7 mouse cellular contexts compared by ENCODE assay signal in genomic region chr7:84151960-84152334, GRCm38 (mm10). TPM values are rescaled to one million over a fixed set of nuclear protein-coding genes. Genes with fewer than 3 reads are reported as not detected.
DNase-seq lines count a peak whose midpoint lies in the region; ATAC-seq lines count a peak whose summit lies in the region.

No protein-coding gene starts in this region.

- peak overlapping the region; percentile 98 for H3K27ac ChIP-seq in limb, embryonic 10.5 days
- peak overlapping the region; percentile 96 for H3K27ac ChIP-seq in midbrain, embryonic 13.5 days

- peaks cover 34% of the 10 kb centered on the region for H3K4me1 ChIP-seq in limb, embryonic 10.5 days
- peaks cover 44% of the 10 kb centered on the region for H3K4me1 ChIP-seq in midbrain, embryonic 13.5 days (replicated peaks)

- H3K4me3 ChIP-seq in limb, embryonic 10.5 days = peak overlapping the region; percentile 96
- H3K4me3 ChIP-seq in midbrain, embryonic 13.5 days (replicated peaks) = peak overlapping the region; percentile 94

- ATAC-seq in granulocyte monocyte progenitor cell, adult 5-6 weeks (replicated peaks; ENCODE audit: poor library complexity, severe bottlenecking) = peak; percentile 89
- ATAC-seq in midbrain, embryonic 13.5 days = peak; percentile 96

- peak overlapping the region; percentile 98 for H3K4me2 ChIP-seq in midbrain, embryonic 13.5 days (replicated peaks)

- no peaks in the 10 kb centered on the region for H3K9me3 ChIP-seq in limb, embryonic 10.5 days (replicated peaks)
- H3K9me3 ChIP-seq in midbrain, embryonic 13.5 days = no peaks in the 10 kb centered on the region

- under 1% methylated on average over 54 of the region's 55 CpGs for WGBS in limb, embryonic 10.5 days
- under 1% methylated on average over 49 of the region's 55 CpGs for WGBS in midbrain, embryonic 13.5 days

- peak overlapping the region; percentile 96 for H3K9ac ChIP-seq in midbrain, embryonic 13.5 days (replicated peaks)

- peak; percentile 90 for DNase-seq in adrenal gland, adult 8-10 months
- DNase-seq in embryo, embryonic 9.5 days (ENCODE audit: extremely low spot score) = peak; percentile 97
- peak; percentile 95 for DNase-seq in kidney, adult 11 months
- DNase-seq in limb, embryonic 10.5 days (ENCODE audit: low spot score) = peak; percentile 96
- peak; percentile 82 for DNase-seq in spleen, adult 12 weeks (ENCODE audit: low spot score)

- H3K27me3 ChIP-seq in limb, embryonic 10.5 days (ENCODE audit: low read depth, poor library complexity, severe bottlenecking) = no peaks in the 10 kb centered on the region
- no peaks in the 10 kb centered on the region for H3K27me3 ChIP-seq in midbrain, embryonic 13.5 days

- H3K36me3 ChIP-seq in limb, embryonic 10.5 days = peaks cover 16% of the 10 kb centered on the region
- H3K36me3 ChIP-seq in midbrain, embryonic 13.5 days = no peaks in the 10 kb centered on the region

RNA-seq across cellular contexts. Expression of gene Abhd17c, which starts 0.3 kb away (rescaled TPM):
- total RNA-seq in adrenal gland, adult 8-10 months (2022) = 10 to 100 TPM; 26.2 to 32.3 (median 29.8) TPM
- 42.3 and 51.2 TPM in 2 replicates for total RNA-seq in granulocyte monocyte progenitor cell, adult 5-6 weeks (2014; fragmentation: Nextera tagmentation)
- total RNA-seq in granulocyte monocyte progenitor cell, adult 5-6 weeks (2017) = 14.9 and 18.6 TPM in 2 replicates
- polyA plus RNA-seq in limb, embryonic 10.5 days (2016; fragmentation: Nextera tagmentation; extraction: Ambion mirVana) = 46.2 and 53.6 TPM in 2 replicates
- 15.5 and 22.9 TPM in 2 replicates for polyA plus RNA-seq in midbrain, embryonic 13.5 days (2015; fragmentation: Nextera tagmentation; extraction: Ambion mirVana)

Comparison
In these comparisons a context has a peak if more than half of its experiments do, and no peak if none do; other contexts are left out.
1. Peak in every context shown above with its lines: DNase-seq, ATAC-seq, H3K4me3 ChIP-seq and H3K27ac ChIP-seq.